Mouse (Mus musculus): Measurements from ENCODE around the gene Oip5. TPM values are rescaled to one million over a fixed set of nuclear protein-coding genes. Genes with fewer than 3 reads are reported as not detected.

The Oip5 gene
- polyA plus RNA-seq, 1 experiment from 2014 or later: 33.1 TPM

- DNase-seq (ENCODE audit: low spot score): peak; percentile 76
These were observed 30.9 kb downstream of the Oip5 start for GRCm38 (mm10) chr2:119587383-119587782.

- no peak for DNase-seq (ENCODE audit: low spot score)
These were observed 34.0 kb downstream of the Oip5 start for GRCm38 (mm10) chr2:119584282-119584681.

- DNase-seq (ENCODE audit: low spot score): no peak
These were observed 34.8 kb downstream of the Oip5 start for GRCm38 (mm10) chr2:119583439-119583838.

DNA sequence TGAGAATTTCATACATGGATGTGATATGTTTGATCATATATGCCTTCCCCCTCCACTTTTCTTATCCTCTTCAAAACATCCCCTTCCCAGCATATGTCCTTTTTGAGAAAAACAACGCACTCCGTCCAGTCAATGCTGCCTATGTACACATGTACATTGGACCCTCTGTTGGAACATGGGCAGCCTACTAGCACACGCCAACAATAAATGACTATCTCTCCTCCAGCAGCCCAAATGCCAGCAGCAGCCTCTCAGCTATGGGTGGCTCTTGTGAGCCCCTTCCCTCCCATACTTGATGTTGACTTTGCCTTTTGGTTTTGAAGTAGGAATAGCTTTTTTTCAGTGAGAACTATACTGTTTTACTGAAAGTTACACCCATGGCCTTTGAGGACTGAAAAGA lies 36.7 kb downstream of the Oip5 start:
- no peak for DNase-seq (ENCODE audit: low spot score)

DNA sequence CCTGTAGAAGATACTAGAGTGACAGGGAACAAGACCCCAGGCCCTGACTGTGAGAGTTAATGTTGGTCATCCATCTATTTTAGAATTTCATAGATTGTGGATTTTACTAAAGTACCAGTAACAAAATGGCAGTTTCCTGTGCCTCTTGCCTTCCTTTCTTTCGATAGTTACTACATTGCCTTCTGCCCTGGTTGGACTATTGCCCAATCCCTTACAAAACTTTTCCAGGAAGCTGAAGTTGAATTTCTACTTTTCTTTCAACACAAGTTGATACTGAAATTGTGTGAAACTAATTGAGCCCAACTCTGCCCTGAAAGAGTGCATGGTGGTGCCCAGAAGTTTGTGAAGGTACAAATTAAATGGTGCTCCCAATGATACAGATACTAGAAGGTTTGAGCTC lies 45.8 kb downstream of the Oip5 start:
- DNase-seq (ENCODE audit: low spot score): no peak

GRCm38 (mm10) chr2:119566182-119566855 lies 52.0 kb downstream of the Oip5 start:
- DNase-seq (ENCODE audit: low spot score): no peak

GRCm38 (mm10) chr2:119565284-119565683 lies 53.0 kb downstream of the Oip5 start:
- DNase-seq (ENCODE audit: low spot score): no peak

DNA sequence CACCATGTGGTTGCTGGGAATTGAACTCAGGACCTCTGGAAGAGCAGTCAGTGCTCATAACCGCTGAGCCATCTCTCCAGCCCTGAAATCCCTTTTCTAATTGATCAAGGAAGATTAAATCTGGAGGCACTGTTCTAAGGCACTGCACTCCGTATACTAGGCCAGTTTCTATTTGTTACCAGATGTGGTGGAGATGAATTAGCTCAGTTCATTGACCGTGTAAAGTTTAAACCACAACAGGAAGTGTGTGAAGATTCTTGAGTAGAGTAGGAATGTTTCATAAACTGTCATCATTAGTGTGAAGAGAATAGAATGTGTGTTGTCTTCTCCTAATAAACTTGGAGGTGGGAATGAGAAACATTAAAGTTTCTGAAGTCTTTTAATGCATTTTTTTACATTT lies 56.5 kb downstream of the Oip5 start:
- no peak for DNase-seq (ENCODE audit: low spot score)

Other genes starting within 250 kb of the Oip5 start
- 4.7 and 5.3 TPM in 2 replicates for gene Ino80, start 140.8 kb downstream of the Oip5 start, polyA plus RNA-seq (2015; fragmentation: Nextera tagmentation; extraction: Ambion mirVana)
- gene Exd1, start 70.8 kb downstream of the Oip5 start, polyA plus RNA-seq (2015; fragmentation: Nextera tagmentation; extraction: Ambion mirVana): 0.06 and 0.09 TPM in 2 replicates
- 71.1 and 72.1 TPM in 2 replicates for gene Chp1, start 70.8 kb downstream of the Oip5 start, polyA plus RNA-seq (2015; fragmentation: Nextera tagmentation; extraction: Ambion mirVana)
- 121 and 134 TPM in 2 replicates for gene Nusap1, start 171 bp downstream of the Oip5 start, polyA plus RNA-seq (2015; fragmentation: Nextera tagmentation; extraction: Ambion mirVana)
- 46.7 and 49.1 TPM in 2 replicates for gene Ndufaf1, start 44.4 kb upstream of the Oip5 start, polyA plus RNA-seq (2015; fragmentation: Nextera tagmentation; extraction: Ambion mirVana)
- 63.8 and 73.9 TPM in 2 replicates for gene Rtf1, start 56.6 kb upstream of the Oip5 start, polyA plus RNA-seq (2015; fragmentation: Nextera tagmentation; extraction: Ambion mirVana)
- 1.6 and 2.1 TPM in 2 replicates for gene Itpka, start 123.9 kb upstream of the Oip5 start, polyA plus RNA-seq (2015; fragmentation: Nextera tagmentation; extraction: Ambion mirVana)
- gene Ltk, start 142.0 kb upstream of the Oip5 start, polyA plus RNA-seq (2015; fragmentation: Nextera tagmentation; extraction: Ambion mirVana): 0.08 TPM in 1 of 2 replicates, not detected in the other
- 17.9 and 18.0 TPM in 2 replicates for gene Rpap1, start 169.1 kb upstream of the Oip5 start, polyA plus RNA-seq (2015; fragmentation: Nextera tagmentation; extraction: Ambion mirVana)
- 1.8 and 2.3 TPM in 2 replicates for gene Tyro3, start 179.3 kb upstream of the Oip5 start, polyA plus RNA-seq (2015; fragmentation: Nextera tagmentation; extraction: Ambion mirVana)

Data from thymus, postnatal 0 days (tissue).